Mouse (Mus musculus) limb, embryonic 11.5 days (tissue): ENCODE measurements around the gene Slc16a5. TPM values are rescaled to one million over a fixed set of nuclear protein-coding genes. Genes with fewer than 3 reads are reported as not detected.

ENCODE experiments used
- ATAC-seq: fragments of 200-750 bp; cut with Nextera tagmentation; 2 replicates; pipeline ENCODE4 v1.8.0; 2017; ENCODE audit warnings: low read depth; ENCODE audit not compliant: insufficient number of reproducible peaks, low FRiP score, low TSS enrichment
- DNase-seq: peaks from one replicate; pipeline ENCODE4 v3.0.0-alpha.2; 2015; ENCODE audit warnings: low spot score
- H3K27ac ChIP-seq: fragments of 300-500 bp; sonication (generic); replicated peaks from 2 replicates; pipeline ENCODE4 v1.5.1; 2014; ENCODE audit warnings: low read depth, mild to moderate bottlenecking, low read length
- H3K27me3 ChIP-seq: fragments of 300-500 bp; sonication (generic); 2 replicates; pipeline ENCODE4 v1.6.1; 2014; ENCODE audit warnings: mild to moderate bottlenecking, low read length, mixed read lengths; ENCODE audit not compliant: control insufficient read depth, insufficient read depth
- H3K36me3 ChIP-seq: fragments of 300-500 bp; sonication (generic); 2 replicates; pipeline ENCODE4 v1.6.1; 2014; ENCODE audit warnings: mild to moderate bottlenecking, low read length, moderate library complexity, mixed read lengths; ENCODE audit not compliant: control insufficient read depth, insufficient read depth
- H3K4me1 ChIP-seq: fragments of 300-500 bp; sonication (generic); 2 replicates; pipeline ENCODE4 v1.6.1; 2014; ENCODE audit warnings: low read length, mixed read lengths; ENCODE audit not compliant: control insufficient read depth, insufficient read depth
- H3K4me2 ChIP-seq: fragments of 300-500 bp; sonication (generic); 2 replicates; pipeline ENCODE4 v1.6.1; 2014; ENCODE audit warnings: low read depth, mild to moderate bottlenecking, moderate library complexity; ENCODE audit not compliant: severe bottlenecking
- H3K4me3 ChIP-seq: fragments of 300-500 bp; sonication (generic); 2 replicates; pipeline ENCODE4 v1.5.1; 2014; ENCODE audit warnings: low read depth, low read length
- H3K9ac ChIP-seq: fragments of 300-500 bp; sonication (generic); 2 replicates; pipeline ENCODE4 v1.6.1; 2014; ENCODE audit warnings: mild to moderate bottlenecking, low read length
- H3K9me3 ChIP-seq: fragments of 300-500 bp; sonication (generic); 2 replicates; pipeline ENCODE4 v1.6.1; 2016; ENCODE audit warnings: low read length; ENCODE audit not compliant: control insufficient read depth
- WGBS: fragments of 180-500 bp; shearing (Covaris S2); extraction: QIAGEN DNeasy Blood & Tissue Kit; methylation state at CpG from one replicate; pipeline ENCODE4 v1.1.7; 2014; 5-methylcytosine and 5-hydroxymethylcytosine counted together
- polyA plus RNA-seq: library from polyadenylated mRNA; unstranded; fragments of >200 nt; fragmentation: Nextera tagmentation; extraction: Ambion mirVana; gene quantifications from 2 replicates; pipeline ENCODE4 v1.2.1, GENCODE M21; 2014

Gene Slc16a5
- polyA plus RNA-seq, 1 experiment from 2014 or later = 0.09 TPM

GRCm38 (mm10) chr11:115425671-115426070 lies 36.6 kb upstream of the Slc16a5 start:
- Histone ChIP-seq H3K27me3 (no peaks in the 10 kb centered on the region), H3K4me3 (no peak overlapping the region), H3K4me1 (peaks cover 7% of the 10 kb centered on the region; the same call in 1 of the 2 replicates), H3K9ac (no peak overlapping the region), H3K9me3 (no peaks in the 10 kb centered on the region), H3K4me2 (no peak overlapping the region), H3K36me3 (peaks cover 17% of the 10 kb centered on the region), H3K27ac (no peak overlapping the region)
- ATAC-seq = no peak
- no peak for DNase-seq
- WGBS = 86% methylated on average over 6 of the region's 6 CpGs

DNA sequence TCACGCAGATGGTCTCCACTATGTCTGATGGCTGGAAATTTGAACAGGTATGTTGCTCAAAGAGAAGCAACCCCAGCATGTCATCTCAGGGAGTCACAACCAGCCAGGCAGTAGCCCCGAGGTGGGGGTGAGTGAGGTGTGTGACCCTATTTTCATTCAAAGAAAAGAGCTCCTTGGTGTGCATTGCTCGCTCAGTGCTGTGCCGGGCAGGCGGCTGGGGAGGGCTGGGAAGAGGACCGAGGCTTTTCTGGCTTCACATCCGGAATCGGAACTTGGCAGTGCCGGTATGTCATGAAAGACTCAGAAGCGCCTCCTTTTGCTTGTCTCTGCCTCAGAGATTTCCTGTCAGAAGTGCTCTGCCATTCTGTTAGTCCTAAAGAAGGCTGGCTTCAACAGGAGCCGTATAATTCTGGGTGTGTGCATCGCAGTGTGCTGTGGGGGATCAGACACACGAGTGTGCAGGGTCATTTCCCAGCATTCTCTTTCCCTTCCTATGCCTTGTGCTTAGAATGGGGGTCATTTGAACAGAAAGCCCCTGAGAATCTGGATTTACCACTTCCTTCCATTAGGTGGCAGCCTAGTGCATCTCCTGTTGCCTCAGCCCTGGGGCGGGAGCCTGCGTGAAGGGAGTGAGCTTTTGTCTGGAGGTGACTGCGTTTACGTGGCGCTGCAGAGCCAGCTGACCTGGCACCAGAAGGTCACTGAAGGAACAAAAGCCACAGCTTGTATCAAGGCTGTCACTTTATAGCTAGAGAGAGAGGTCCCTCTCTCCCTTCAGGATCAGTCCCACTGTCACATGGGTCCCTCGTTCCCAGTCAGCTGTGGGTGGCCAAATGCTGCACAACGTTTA lies 34.6 kb upstream of the Slc16a5 start:
- Histone ChIP-seq H3K9ac (no peak overlapping the region), H3K9me3 (no peaks in the 10 kb centered on the region), H3K4me3 (no peak overlapping the region), H3K27ac (no peak overlapping the region), H3K4me1 (no peaks in the 10 kb centered on the region), H3K36me3 (peaks cover 23% of the 10 kb centered on the region), H3K4me2 (no peak overlapping the region), H3K27me3 (no peaks in the 10 kb centered on the region)
- DNase-seq = peak; percentile 85
- 41% methylated on average over 20 of the region's 20 CpGs for WGBS
- ATAC-seq = no peak

GRCm38 (mm10) chr11:115429307-115429706 lies 33.0 kb upstream of the Slc16a5 start:
- Histone ChIP-seq H3K9ac (no peak overlapping the region), H3K27ac (no peak overlapping the region), H3K27me3 (no peaks in the 10 kb centered on the region), H3K4me3 (no peak overlapping the region), H3K9me3 (no peaks in the 10 kb centered on the region), H3K36me3 (peaks cover 23% of the 10 kb centered on the region), H3K4me2 (no peak overlapping the region), H3K4me1 (no peaks in the 10 kb centered on the region)
- DNase-seq = no peak
- ATAC-seq = no peak
- WGBS = 91% methylated on average over 7 of the region's 7 CpGs

GRCm38 (mm10) chr11:115430561-115430960 lies 31.7 kb upstream of the Slc16a5 start:
- Histone ChIP-seq H3K4me3 (no peak overlapping the region), H3K9ac (no peak overlapping the region), H3K4me1 (no peaks in the 10 kb centered on the region), H3K36me3 (peaks cover 23% of the 10 kb centered on the region), H3K27me3 (no peaks in the 10 kb centered on the region), H3K27ac (no peak overlapping the region), H3K4me2 (no peak overlapping the region), H3K9me3 (no peaks in the 10 kb centered on the region)
- ATAC-seq (no peak), DNase-seq (no peak)
- WGBS = 93% methylated on average over 6 of the region's 6 CpGs

- no peaks in the 10 kb centered on the region for H3K27me3 ChIP-seq
- WGBS = 74% methylated on average over 4 of the region's 4 CpGs
- H3K4me3 ChIP-seq = no peak overlapping the region
- H3K9me3 ChIP-seq = no peaks in the 10 kb centered on the region
- peaks cover 19% of the 10 kb centered on the region for H3K36me3 ChIP-seq
- H3K27ac ChIP-seq = no peak overlapping the region
- no peak overlapping the region for H3K9ac ChIP-seq
- peaks cover 8% of the 10 kb centered on the region for H3K4me1 ChIP-seq
- H3K4me2 ChIP-seq = no peak overlapping the region
- ATAC-seq = no peak
- DNase-seq = no peak
These were observed 29.5 kb upstream of the Slc16a5 start for GRCm38 (mm10) chr11:115432814-115433213.

- Histone ChIP-seq H3K27me3 (no peaks in the 10 kb centered on the region), H3K4me2 (no peak overlapping the region), H3K9me3 (no peaks in the 10 kb centered on the region), H3K36me3 (peaks cover 19% of the 10 kb centered on the region), H3K4me1 (peaks cover 8% of the 10 kb centered on the region), H3K27ac (no peak overlapping the region), H3K9ac (no peak overlapping the region), H3K4me3 (no peak overlapping the region)
- 81% methylated on average over 6 of the region's 6 CpGs for WGBS
- ATAC-seq (no peak), DNase-seq (no peak)
These were observed 28.9 kb upstream of the Slc16a5 start for GRCm38 (mm10) chr11:115433342-115433741.

GRCm38 (mm10) chr11:115435596-115436337 lies 26.5 kb upstream of the Slc16a5 start:
- no peak for ATAC-seq
- H3K27ac ChIP-seq = no peak overlapping the region

GRCm38 (mm10) chr11:115437571-115438122 lies 24.6 kb upstream of the Slc16a5 start:
- no peak for ATAC-seq
- 79% methylated on average over 5 of the region's 5 CpGs for WGBS

More at GRCm38 (mm10) chr11:115435596-115436337, 26.5 kb upstream of the Slc16a5 start:
- Histone ChIP-seq H3K27me3 (no peaks in the 10 kb centered on the region), H3K9me3 (no peaks in the 10 kb centered on the region), H3K4me3 (peak overlapping the region; percentile 24), H3K4me1 (peaks cover 8% of the 10 kb centered on the region), H3K9ac (peak overlapping the region; percentile 57), H3K36me3 (peaks cover 5% of the 10 kb centered on the region), H3K4me2 (peak overlapping the region; percentile 45)
- peak; percentile 72 for DNase-seq
- WGBS = 5% methylated on average over 31 of the region's 31 CpGs

More at GRCm38 (mm10) chr11:115437571-115438122, 24.6 kb upstream of the Slc16a5 start:
- H3K4me1 ChIP-seq = peaks cover 8% of the 10 kb centered on the region
- H3K4me3 ChIP-seq = no peak overlapping the region
- no peak overlapping the region for H3K27ac ChIP-seq
- DNase-seq = no peak
- H3K9ac ChIP-seq = no peak overlapping the region
- H3K36me3 ChIP-seq = no peaks in the 10 kb centered on the region; the same call in 1 of the 2 replicates
- no peaks in the 10 kb centered on the region for H3K9me3 ChIP-seq
- H3K4me2 ChIP-seq = no peak overlapping the region
- H3K27me3 ChIP-seq = no peaks in the 10 kb centered on the region
